Mouse (Mus musculus) limb, embryonic 15.5 days (tissue): Measurements from ENCODE around the gene Zscan4c. TPM values are rescaled to one million over a fixed set of nuclear protein-coding genes. Genes with fewer than 3 reads are reported as not detected.
"Not testable (repeated sequence)": the region's sequence is repeated elsewhere in the genome, so short reads cannot be mapped to it uniquely, and the experiment has no call there.

Experiments used
- ATAC-seq: fragments of 200-750 bp; cut with Nextera tagmentation; 2 replicates; pipeline ENCODE4 v1.8.0; 2017; ENCODE audit warnings: low read depth, moderate TSS enrichment; ENCODE audit not compliant: insufficient number of reproducible peaks, low FRiP score, low TSS enrichment
- H3K27ac ChIP-seq: fragments of 300-500 bp; sonication (generic); 2 replicates; pipeline ENCODE4 v1.5.1; 2015; ENCODE audit warnings: moderate library complexity, mild to moderate bottlenecking, inconsistent platforms
- H3K27me3 ChIP-seq: fragments of 300-500 bp; sonication (generic); 2 replicates; pipeline ENCODE4 v1.6.1; 2015; ENCODE audit warnings: inconsistent platforms
- H3K36me3 ChIP-seq: fragments of 300-500 bp; sonication (generic); 2 replicates; pipeline ENCODE4 v1.6.1; 2015; ENCODE audit warnings: inconsistent platforms
- H3K4me1 ChIP-seq: fragments of 300-500 bp; sonication (generic); 2 replicates; pipeline ENCODE4 v1.6.1; 2015; ENCODE audit warnings: inconsistent platforms
- H3K4me2 ChIP-seq: fragments of 300-500 bp; sonication (generic); 2 replicates; pipeline ENCODE4 v1.6.1; 2015; ENCODE audit warnings: mild to moderate bottlenecking, inconsistent platforms
- H3K4me3 ChIP-seq: fragments of 300-500 bp; sonication (generic); 2 replicates; pipeline ENCODE4 v1.5.1; 2015; ENCODE audit warnings: mild to moderate bottlenecking, inconsistent platforms
- H3K9ac ChIP-seq: fragments of 300-500 bp; sonication (generic); 2 replicates; pipeline ENCODE4 v1.6.1; 2015; ENCODE audit warnings: inconsistent platforms
- H3K9me3 ChIP-seq: fragments of 300-500 bp; sonication (generic); 2 replicates; pipeline ENCODE4 v1.6.1; 2016; ENCODE audit warnings: inconsistent platforms
- WGBS: fragments of 180-500 bp; shearing (Covaris S2); methylation state at CpG from one replicate; pipeline ENCODE4 v1.1.7; 2015; 5-methylcytosine and 5-hydroxymethylcytosine counted together
- microRNA-seq: library from miRNA; unstranded; fragments of <30 nt; microRNA quantifications from one replicate; pipeline ENCODE4, GENCODE M21; 2016
- polyA plus RNA-seq: library from polyadenylated mRNA; unstranded; fragments of >200 nt; fragmentation: Nextera tagmentation; extraction: Ambion mirVana; gene quantifications from 2 replicates; pipeline ENCODE4 v1.2.1, GENCODE M21; 2015

Zscan4c gene
- not detected in 2 replicates for polyA plus RNA-seq

DNA sequence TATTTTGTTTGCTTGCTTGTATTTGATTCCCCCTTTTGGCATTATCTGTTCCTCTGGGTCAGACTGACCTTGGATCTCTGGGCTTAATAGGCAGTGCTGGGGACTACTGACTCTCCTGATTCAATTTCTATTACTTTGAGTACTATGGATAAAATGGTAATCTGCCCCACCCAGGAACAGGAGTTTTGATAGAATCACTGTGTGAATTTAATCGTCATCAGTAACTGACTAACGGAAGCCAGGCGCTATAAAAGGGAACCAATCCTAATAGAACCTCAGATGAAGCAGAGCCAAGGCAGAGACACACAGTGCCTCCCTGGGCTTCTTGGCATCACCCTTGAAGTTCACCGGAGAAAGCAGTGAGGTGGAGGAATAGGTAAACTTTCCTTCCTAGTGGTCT lies at the start of gene Zscan4c:
Zscan4c (plus strand) TSS at position 301 of the 400 bp plus-strand sequence.
- not testable (repeated sequence) for H3K4me2 ChIP-seq, H3K4me3 ChIP-seq, ATAC-seq, H3K27me3 ChIP-seq, H3K27ac ChIP-seq, H3K36me3 ChIP-seq, H3K9me3 ChIP-seq, H3K9ac ChIP-seq, H3K4me1 ChIP-seq
- WGBS = 88% methylated on average over 4 of the region's 4 CpGs

Small RNAs within 50 kb of the gene (microRNA-seq; reads per million reads assigned to microRNA genes)
- gene Mir297-1 = not detected

Other genes starting within 250 kb of the Zscan4c start
- not detected in 2 replicates for gene Zscan4b, start 100.7 kb upstream of the Zscan4c start, polyA plus RNA-seq
- gene Zscan4-ps1, start 63.9 kb downstream of the Zscan4c start, polyA plus RNA-seq = not detected in 2 replicates
- gene Zscan4d, start 160.4 kb downstream of the Zscan4c start, polyA plus RNA-seq = not detected in 2 replicates